Mouse (Mus musculus): ENCODE results near the gene Fezf1.

The Fezf1 gene

DNA sequence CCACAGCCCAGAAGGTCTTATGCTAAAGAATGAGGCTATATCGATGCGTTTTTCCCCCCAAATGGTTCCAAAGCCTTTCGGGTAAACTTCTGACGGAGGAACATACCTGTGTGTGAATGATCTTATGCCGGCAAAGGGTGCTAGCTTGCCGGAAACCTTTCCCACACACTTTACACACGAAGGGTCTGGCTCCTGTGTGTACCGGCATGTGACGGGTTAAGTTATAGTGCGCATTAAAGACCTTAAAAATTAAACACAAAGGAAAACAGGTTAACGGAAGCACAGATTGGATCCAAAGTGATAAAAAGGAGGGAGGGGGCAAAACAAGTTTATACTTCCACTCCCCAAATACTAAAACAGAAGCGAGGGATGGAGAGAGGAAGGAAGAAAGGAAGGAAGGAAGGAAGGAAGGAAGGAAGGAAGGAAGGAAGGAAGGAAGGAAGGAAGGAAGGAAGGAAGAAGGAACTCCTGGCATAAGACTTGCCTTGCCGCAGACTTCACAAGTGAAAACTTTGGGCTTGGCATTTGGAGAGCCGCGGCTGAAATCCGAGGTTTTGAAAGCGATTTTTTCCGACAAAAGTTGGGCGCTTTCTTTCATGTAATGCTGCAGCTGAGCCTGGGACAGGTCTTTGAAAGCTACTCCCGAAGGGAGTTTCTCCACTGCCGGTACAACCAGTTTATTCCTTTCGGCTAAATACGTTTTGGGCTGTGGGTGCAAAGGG, 1.2 kb downstream of the Fezf1 start:
- no peak for DNase-seq

DNA sequence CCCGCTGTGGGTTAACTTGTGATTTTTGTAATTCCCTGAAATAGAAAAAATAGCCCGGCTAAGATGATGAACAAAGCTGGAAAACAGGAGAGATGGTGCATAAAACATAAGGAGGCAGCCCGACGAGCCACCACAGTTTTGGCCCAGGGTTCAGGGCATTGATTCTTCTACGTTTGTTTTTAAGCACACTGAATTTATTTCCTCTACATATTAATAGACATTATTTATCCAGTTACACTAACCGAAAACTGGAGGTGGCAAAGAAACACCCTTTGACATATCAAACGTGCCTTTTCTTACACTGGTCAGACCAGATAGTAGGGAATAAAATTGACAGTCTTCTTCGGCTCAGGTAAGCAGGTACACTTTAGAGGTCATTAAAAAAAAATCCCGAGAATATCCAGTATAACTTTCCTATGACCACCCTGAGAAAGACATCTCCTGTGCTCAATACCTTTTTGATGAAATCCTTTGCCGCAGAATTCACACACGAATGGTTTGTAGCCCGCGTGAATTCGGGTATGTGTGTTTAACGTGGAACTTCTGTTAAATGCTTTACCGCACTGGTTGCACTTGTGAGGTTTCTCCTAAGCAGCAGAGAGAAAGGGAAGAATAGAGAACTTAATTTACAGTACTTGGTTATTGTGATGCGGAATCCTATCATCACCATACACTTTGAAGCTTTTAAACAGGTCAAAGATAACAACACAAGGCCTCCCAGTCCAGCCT, 1.9 kb downstream of the Fezf1 start:
- no peak for DNase-seq

DNA sequence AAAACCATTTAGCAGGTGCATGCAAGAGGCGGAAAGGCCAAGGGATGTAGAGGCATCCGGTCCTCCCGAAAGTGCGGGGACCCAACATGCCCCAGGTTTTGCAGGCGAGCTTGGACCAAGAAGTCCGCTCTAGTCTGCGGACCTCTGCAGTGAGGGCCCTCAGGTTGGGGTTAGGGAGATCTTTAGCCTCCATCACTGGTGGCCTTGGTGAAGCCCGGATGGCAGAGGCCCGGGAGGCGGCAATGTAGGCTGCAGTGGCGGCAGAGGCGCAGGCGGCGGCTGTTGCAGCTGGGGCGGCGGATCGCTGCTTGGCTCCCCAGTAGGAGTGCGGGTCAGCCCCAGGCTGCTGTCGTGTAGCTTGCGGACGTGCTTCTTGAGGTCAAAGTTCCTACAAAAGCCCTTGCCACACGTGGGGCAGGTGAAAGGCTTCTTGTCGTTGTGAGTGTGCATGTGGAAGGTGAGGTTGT, 2.6 kb downstream of the Fezf1 start:
- DNase-seq: no peak

DNA sequence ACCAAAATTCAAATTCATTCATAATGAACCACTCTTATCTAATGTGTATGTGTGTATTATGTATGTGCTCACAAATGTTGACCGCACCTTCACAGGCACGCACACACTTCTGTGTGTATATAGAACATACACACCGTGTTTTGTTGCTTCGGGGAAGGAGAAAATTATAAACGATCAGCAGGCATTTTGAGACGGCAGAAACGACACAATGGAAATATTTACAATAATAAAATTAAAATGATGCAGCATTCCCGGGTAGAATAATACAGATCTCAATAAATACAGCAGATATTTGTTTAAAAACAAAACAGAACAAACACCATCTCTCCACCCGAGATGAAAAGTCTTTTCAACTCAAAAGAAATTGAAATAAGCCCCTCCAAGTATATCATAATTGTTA, 3.0 kb downstream of the Fezf1 start:
- no peak for DNase-seq

DNA sequence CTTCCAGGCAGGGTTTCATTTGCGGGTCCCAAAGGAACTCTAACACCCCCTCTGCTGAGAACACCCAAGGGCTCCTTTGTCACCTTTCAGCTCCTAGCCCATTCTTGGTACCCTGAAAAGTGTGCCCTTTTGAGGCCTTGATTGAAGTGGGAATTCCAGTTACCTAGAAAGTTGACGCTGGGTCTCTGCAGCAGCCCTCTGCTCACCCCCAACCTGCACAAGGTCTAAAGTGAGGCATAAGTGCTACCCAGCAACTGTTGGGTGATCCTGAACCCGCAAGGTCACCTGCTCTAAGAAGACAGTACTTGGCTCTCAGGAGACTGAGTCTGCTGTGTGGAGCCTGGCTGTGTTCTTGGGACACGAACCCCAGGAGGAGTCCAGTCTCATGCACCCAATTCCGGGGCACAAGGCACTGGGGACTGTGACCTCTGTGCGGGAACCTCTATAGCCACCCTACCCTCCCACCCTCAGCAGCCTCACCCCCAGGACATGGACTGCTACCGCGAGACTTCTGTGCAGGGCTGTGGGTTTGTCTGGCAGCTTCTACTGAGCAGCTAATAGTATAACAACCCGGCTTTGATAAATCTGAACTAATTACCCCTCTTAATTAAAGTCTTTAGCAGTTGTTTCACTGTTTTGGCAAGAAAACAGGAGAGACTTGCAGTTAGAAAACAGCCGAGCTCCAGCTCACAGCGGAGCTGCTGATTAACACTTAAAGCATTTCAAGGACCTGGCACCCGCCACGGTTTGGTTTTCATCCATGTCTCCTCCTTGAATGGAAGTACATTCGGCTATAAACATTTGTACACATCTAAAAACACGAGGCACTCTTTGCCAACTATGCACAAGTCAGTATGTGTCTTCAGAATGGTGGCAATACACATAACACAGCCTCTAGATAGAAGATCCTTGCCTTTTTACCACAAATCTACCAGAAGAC, 4.1 kb downstream of the Fezf1 start:
- DNase-seq: no peak

DNA sequence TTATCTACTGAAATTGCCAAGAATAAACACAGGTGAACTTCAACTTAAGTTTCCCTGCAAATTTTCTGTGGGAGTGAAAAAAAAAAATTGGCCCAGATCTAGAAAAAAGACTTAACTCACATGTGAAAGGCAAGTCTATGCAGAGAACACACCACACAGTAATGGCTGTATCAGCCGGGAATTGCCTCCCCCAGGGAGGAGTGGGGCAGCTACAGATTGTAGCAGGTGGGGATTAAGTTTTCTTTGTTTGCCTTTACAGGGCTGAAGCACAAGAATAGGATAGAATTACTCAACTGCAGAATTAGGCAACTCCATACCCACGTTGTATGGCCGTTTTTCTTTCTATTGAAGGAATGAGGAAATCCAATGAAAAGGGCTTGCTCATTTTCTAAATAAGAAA, 36.7 kb downstream of the Fezf1 start:
- DNase-seq: no peak

DNA sequence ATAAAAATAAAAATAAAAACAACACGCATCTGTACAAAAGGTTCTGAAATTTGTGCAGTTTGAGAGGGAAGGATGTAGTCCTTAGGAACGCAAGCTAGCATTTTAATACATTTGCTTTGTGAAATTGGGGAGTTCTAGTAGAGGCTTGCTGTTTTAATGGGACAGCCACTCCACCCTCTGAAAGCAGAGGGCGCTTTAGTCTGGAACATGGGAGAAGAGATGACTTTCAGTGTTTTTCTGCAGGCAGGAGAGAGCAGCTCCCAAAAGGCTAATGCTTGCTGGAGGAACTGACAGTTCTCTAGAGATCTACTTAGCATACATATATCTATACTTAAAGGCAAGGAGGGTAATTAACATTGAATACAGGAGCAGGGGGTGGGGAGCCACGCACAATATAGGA, 40.4 kb downstream of the Fezf1 start:
- DNase-seq: no peak

DNA sequence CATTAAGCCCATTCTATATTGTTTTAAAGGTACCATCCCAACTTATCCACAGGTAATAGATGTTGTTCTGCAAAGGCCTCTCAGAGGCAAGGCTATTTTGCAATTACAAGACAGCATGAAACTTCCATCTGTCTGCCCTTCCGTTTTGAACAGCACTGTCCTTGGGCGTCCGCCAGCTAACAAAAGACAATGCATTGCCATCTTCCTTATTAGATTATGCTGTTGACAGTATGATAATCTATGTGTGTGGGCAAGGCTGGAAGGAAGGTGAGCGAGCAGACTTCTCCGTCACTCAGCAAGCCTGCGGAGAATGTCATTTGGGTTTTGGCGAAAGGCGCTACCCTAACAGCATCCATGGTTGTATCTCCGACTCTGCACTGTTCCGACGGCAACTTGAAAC, 45.5 kb downstream of the Fezf1 start:
- DNase-seq: peak; percentile 74 to 75

All from cerebellum, adult 18-20 months (tissue).